Mouse (Mus musculus) liver, postnatal 0 days (tissue): Measurements from ENCODE around the gene Plekha7. TPM values are rescaled to one million over a fixed set of nuclear protein-coding genes. Genes with fewer than 3 reads are reported as not detected.
A peak's percentile ranks its signal among the peaks of the same experiment; 100 is the strongest.

ENCODE experiments used
- ATAC-seq: fragments of 200-750 bp; cut with Nextera tagmentation; 2 replicates; pipeline ENCODE4 v1.8.0; 2017; ENCODE audit warnings: mild to moderate bottlenecking, moderate library complexity
- DNase-seq: peaks from one replicate; pipeline ENCODE4 v3.0.0-alpha.2; 2016
- H3K27ac ChIP-seq: fragments of 300-500 bp; sonication (generic); 2 replicates; pipeline ENCODE4 v1.5.1; 2014; ENCODE audit warnings: antibody characterized with exemption, moderate library complexity, mild to moderate bottlenecking, low read depth
- H3K27me3 ChIP-seq: fragments of 300-500 bp; sonication (generic); 2 replicates; pipeline ENCODE4 v1.6.1; 2014; ENCODE audit warnings: low read length, control low read depth, mixed read lengths; ENCODE audit not compliant: insufficient read depth
- H3K36me3 ChIP-seq: fragments of 300-500 bp; sonication (generic); replicated peaks from 2 replicates; pipeline ENCODE4 v1.6.1; 2014; ENCODE audit warnings: mild to moderate bottlenecking, control low read depth, low read length, moderate library complexity, mixed read lengths; ENCODE audit not compliant: insufficient read depth
- H3K4me1 ChIP-seq: fragments of 300-500 bp; sonication (generic); 2 replicates; pipeline ENCODE4 v1.6.1; 2014; ENCODE audit warnings: antibody characterized with exemption, mild to moderate bottlenecking, control low read depth; ENCODE audit not compliant: insufficient read depth
- H3K4me2 ChIP-seq: fragments of 300-500 bp; sonication (generic); 2 replicates; pipeline ENCODE4 v1.6.1; 2014; ENCODE audit warnings: low read depth, mild to moderate bottlenecking, low read length, moderate library complexity, mixed read lengths
- H3K4me3 ChIP-seq: fragments of 300-500 bp; sonication (generic); 2 replicates; pipeline ENCODE4 v1.5.1; 2014; ENCODE audit warnings: low read depth, low read length
- H3K9ac ChIP-seq: fragments of 300-500 bp; sonication (generic); replicated peaks from 2 replicates; pipeline ENCODE4 v1.6.1; 2014; ENCODE audit warnings: mild to moderate bottlenecking, moderate library complexity
- H3K9me3 ChIP-seq: fragments of 300-500 bp; sonication (generic); 2 replicates; pipeline ENCODE4 v1.6.1; 2016; ENCODE audit warnings: mild to moderate bottlenecking, control low read depth, low read length, mixed read lengths
- CTCF ChIP-seq: sonication (generic); IDR thresholded peaks from 2 replicates; pipeline ENCODE4 v1.5.1; 2016; ENCODE audit warnings: antibody characterized with exemption, low read depth
- EP300 ChIP-seq: IDR thresholded peaks from 2 replicates; pipeline ENCODE4 v1.6.1; 2016; ENCODE audit warnings: antibody characterized with exemption, low read depth, mild to moderate bottlenecking
- WGBS: fragments of 180-500 bp; shearing (Covaris S2); extraction: QIAGEN DNeasy Blood & Tissue Kit; methylation state at CpG from one replicate; pipeline ENCODE4 v1.1.7; 2014; ENCODE audit not compliant: insufficient replicate concordance; 5-methylcytosine and 5-hydroxymethylcytosine counted together
- polyA plus RNA-seq: library from polyadenylated mRNA; unstranded; fragments of >200 nt; fragmentation: Nextera tagmentation; extraction: Ambion mirVana; gene quantifications from 2 replicates; pipeline ENCODE4 v1.2.1, GENCODE M21; 2015

The Plekha7 gene
- polyA plus RNA-seq, 1 experiment from 2014 or later: 1.8 TPM

- TF ChIP-seq EP300: no peak
- peak; percentile 16; the same call in 1 of the 2 replicates for TF ChIP-seq CTCF
- 0 out of 2 replicates have a peak, but pooled peaks cover 6% of the 10 kb centered on the region for H3K4me1 ChIP-seq
- H3K9ac ChIP-seq: no peak overlapping the region
- DNase-seq: peak; percentile 58
- ATAC-seq: peak; percentile 93
- H3K9me3 ChIP-seq: no peaks in the 10 kb centered on the region
- H3K4me3 ChIP-seq: no peak overlapping the region
- H3K27ac ChIP-seq: 0 out of 2 replicates have a peak overlapping the region, but pooled peaks have one; percentile 39
- 47% methylated on average over 8 of the region's 8 CpGs for WGBS
- no peak overlapping the region for H3K4me2 ChIP-seq
- H3K36me3 ChIP-seq: no peaks in the 10 kb centered on the region
- no peaks in the 10 kb centered on the region for H3K27me3 ChIP-seq
Observed at GRCm38 (mm10) chr7:116222288-116223009, 85.7 kb downstream of the Plekha7 start.

GRCm38 (mm10) chr7:116221883-116222282, 86.3 kb downstream of the Plekha7 start:
- no peak overlapping the region for H3K27ac ChIP-seq
- H3K4me3 ChIP-seq: no peak overlapping the region
- H3K4me1 ChIP-seq: 0 out of 2 replicates have a peak, but pooled peaks cover 6% of the 10 kb centered on the region
- ATAC-seq (no peak), DNase-seq (no peak)
- no peaks in the 10 kb centered on the region for H3K27me3 ChIP-seq
- no peaks in the 10 kb centered on the region for H3K36me3 ChIP-seq
- no peak overlapping the region for H3K9ac ChIP-seq
- TF ChIP-seq CTCF (no peak), EP300 (no peak)
- no peak overlapping the region for H3K4me2 ChIP-seq
- WGBS: 40% methylated on average over 7 of the region's 7 CpGs
- no peaks in the 10 kb centered on the region for H3K9me3 ChIP-seq

GRCm38 (mm10) chr7:116220103-116220707, 88.0 kb downstream of the Plekha7 start:
- Histone ChIP-seq H3K4me2 (no peak overlapping the region), H3K9ac (no peak overlapping the region), H3K27ac (no peak overlapping the region), H3K9me3 (no peaks in the 10 kb centered on the region), H3K4me3 (no peak overlapping the region), H3K4me1 (0 out of 2 replicates have a peak, but pooled peaks cover 6% of the 10 kb centered on the region), H3K27me3 (no peaks in the 10 kb centered on the region), H3K36me3 (no peaks in the 10 kb centered on the region)
- 84% methylated on average over 12 of the region's 12 CpGs for WGBS
- no peak for DNase-seq
- no peak for ATAC-seq
- TF ChIP-seq EP300: no peak
- TF ChIP-seq CTCF: no peak

GRCm38 (mm10) chr7:116217747-116218146, 90.4 kb downstream of the Plekha7 start:
- no peaks in the 10 kb centered on the region for H3K27me3 ChIP-seq
- ATAC-seq: no peak
- H3K9ac ChIP-seq: no peak overlapping the region
- H3K27ac ChIP-seq: no peak overlapping the region
- no peak overlapping the region for H3K4me2 ChIP-seq
- DNase-seq: no peak
- H3K9me3 ChIP-seq: no peaks in the 10 kb centered on the region
- H3K4me3 ChIP-seq: no peak overlapping the region
- no peaks in the 10 kb centered on the region for H3K36me3 ChIP-seq
- 0 out of 2 replicates have a peak, but pooled peaks cover 6% of the 10 kb centered on the region for H3K4me1 ChIP-seq
- WGBS: 87% methylated on average over 7 of the region's 7 CpGs
- no peak for TF ChIP-seq CTCF
- no peak for TF ChIP-seq EP300

- no peak overlapping the region for H3K9ac ChIP-seq
- H3K27ac ChIP-seq: no peak overlapping the region
- H3K27me3 ChIP-seq: no peaks in the 10 kb centered on the region
- H3K4me1 ChIP-seq: 0 out of 2 replicates have a peak, but pooled peaks cover 3% of the 10 kb centered on the region
- H3K4me2 ChIP-seq: no peak overlapping the region
- no peak overlapping the region for H3K4me3 ChIP-seq
- 46% methylated on average over 9 of the region's 9 CpGs for WGBS
- no peak for ATAC-seq
- no peaks in the 10 kb centered on the region for H3K9me3 ChIP-seq
- H3K36me3 ChIP-seq: no peaks in the 10 kb centered on the region
- TF ChIP-seq EP300 (no peak), CTCF (no peak)
- DNase-seq: no peak
Observed at GRCm38 (mm10) chr7:116211904-116212303, 96.3 kb downstream of the Plekha7 start.

- Histone ChIP-seq H3K27ac (no peak overlapping the region), H3K27me3 (no peaks in the 10 kb centered on the region), H3K4me1 (peaks cover 8% of the 10 kb centered on the region; the same call in 1 of the 2 replicates), H3K9ac (no peak overlapping the region), H3K4me2 (no peak overlapping the region), H3K36me3 (no peaks in the 10 kb centered on the region), H3K4me3 (no peak overlapping the region), H3K9me3 (no peaks in the 10 kb centered on the region)
- no peak for ATAC-seq
- TF ChIP-seq CTCF (no peak), EP300 (no peak)
- WGBS: 45% methylated on average over 10 of the region's 10 CpGs
- DNase-seq: no peak
Observed at GRCm38 (mm10) chr7:116209926-116210631, 98.1 kb downstream of the Plekha7 start.
